Mouse (Mus musculus): ENCODE results near the gene Cct5. TPM values are rescaled to one million over a fixed set of nuclear protein-coding genes. Genes with fewer than 3 reads are reported as not detected.
A peak's percentile ranks its signal among the peaks of the same experiment; 100 is the strongest.
"Not testable (repeated sequence)": the region's sequence is repeated elsewhere in the genome, so short reads cannot be mapped to it uniquely, and the experiment has no call there.

Cct5 gene
- polyA plus RNA-seq, 1 experiment from 2014 or later: 552 TPM

GRCm38 (mm10) chr15:31595651-31596050, 6.0 kb downstream of the Cct5 start:
- no peak for ATAC-seq (ENCODE audit: low FRiP score, low read depth)
- H3K27me3 ChIP-seq: no peaks in the 10 kb centered on the region
- H3K4me2 ChIP-seq (replicated peaks): no peak overlapping the region
- H3K9me3 ChIP-seq: no peaks in the 10 kb centered on the region
- H3K36me3 ChIP-seq: peaks cover 75% of the 10 kb centered on the region
- 85% methylated on average over 7 of the region's 7 CpGs for WGBS
- H3K4me3 ChIP-seq: no peak overlapping the region
- peaks cover 21% of the 10 kb centered on the region for H3K4me1 ChIP-seq
- no peak overlapping the region for H3K27ac ChIP-seq
- H3K9ac ChIP-seq: no peak overlapping the region

DNA sequence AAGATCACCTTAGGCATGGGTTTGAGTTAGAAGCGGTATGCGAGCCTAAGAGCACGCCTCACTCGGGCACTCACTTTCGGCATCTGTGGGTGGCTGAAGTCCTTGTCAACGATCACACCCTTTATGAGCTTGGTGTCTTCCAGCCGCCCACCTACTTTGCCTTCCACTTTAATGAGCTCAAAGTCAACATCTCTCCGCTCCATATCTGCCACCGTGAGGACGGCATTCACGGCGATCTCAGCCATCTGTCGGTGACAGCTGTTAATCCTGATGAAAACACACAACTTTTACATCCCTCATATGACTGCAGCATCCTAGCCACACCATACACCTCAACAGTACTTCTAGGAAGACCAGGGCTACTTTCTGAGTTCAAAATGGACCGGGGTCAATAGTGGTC, 7.3 kb downstream of the Cct5 start:
- H3K4me1 ChIP-seq: peaks cover 7% of the 10 kb centered on the region
- H3K27ac ChIP-seq: no peak overlapping the region
- H3K4me2 ChIP-seq (replicated peaks): no peak overlapping the region
- no peak overlapping the region for H3K9ac ChIP-seq
- no peaks in the 10 kb centered on the region for H3K9me3 ChIP-seq
- H3K36me3 ChIP-seq: peaks cover 89% of the 10 kb centered on the region
- no peak overlapping the region for H3K4me3 ChIP-seq
- 93% methylated on average over 14 of the region's 14 CpGs for WGBS
- no peaks in the 10 kb centered on the region for H3K27me3 ChIP-seq
- no peak for ATAC-seq (ENCODE audit: low FRiP score, low read depth)

DNA sequence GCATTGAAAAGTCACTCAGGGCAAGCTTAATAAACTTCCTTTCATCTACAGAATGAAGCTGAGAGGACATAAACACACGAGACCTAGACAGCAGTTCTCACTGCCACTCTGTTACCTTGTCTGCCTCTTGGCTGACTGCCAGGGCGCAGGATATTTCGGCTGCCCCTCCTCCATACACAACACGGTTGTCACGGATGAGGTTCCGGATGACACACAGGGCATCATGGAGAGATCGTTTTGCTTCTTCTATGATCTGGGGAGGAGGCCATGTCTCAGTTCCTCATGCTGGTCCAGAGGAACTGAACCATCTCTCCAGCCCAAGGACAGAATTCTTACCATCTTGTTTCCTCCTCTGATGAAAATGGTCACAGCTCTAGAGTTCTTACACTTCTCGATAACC, 9.1 kb downstream of the Cct5 start:
- Histone ChIP-seq H3K27me3 (no peaks in the 10 kb centered on the region), H3K4me3 (no peak overlapping the region), H3K9ac (no peak overlapping the region), H3K9me3 (no peaks in the 10 kb centered on the region), H3K4me2 (replicated peaks) (no peak overlapping the region), H3K4me1 (no peaks in the 10 kb centered on the region; the same call in 1 of the 2 replicates), H3K36me3 (peaks cover 91% of the 10 kb centered on the region), H3K27ac (no peak overlapping the region)
- WGBS: 91% methylated on average over 8 of the region's 8 CpGs
- no peak for ATAC-seq (ENCODE audit: low FRiP score, low read depth)

DNA sequence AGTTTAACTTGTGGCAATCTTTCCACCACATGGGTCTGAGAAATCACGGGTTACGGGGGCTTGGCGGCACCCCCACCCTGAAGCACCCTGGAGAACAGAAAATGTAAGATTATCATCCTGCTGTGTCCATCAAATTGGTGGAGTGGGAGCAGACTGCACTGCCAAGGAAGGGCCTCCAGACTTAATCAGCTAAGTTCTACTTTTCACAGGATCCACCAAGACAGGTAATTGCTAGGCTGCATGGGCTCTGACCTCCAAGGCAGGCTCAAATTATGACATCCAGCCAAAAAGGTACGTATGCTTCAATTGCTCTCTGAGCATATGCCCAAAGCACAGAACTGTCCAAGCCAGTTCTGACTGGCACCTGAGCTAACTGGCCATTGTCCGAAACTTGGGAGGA, 11.4 kb downstream of the Cct5 start:
- H3K9me3 ChIP-seq: no peaks in the 10 kb centered on the region
- H3K27me3 ChIP-seq: no peaks in the 10 kb centered on the region
- H3K36me3 ChIP-seq: peaks cover 67% of the 10 kb centered on the region
- WGBS: 91% methylated on average over 5 of the region's 5 CpGs
- no peak overlapping the region for H3K9ac ChIP-seq
- H3K4me2 ChIP-seq (replicated peaks): no peak overlapping the region
- no peak overlapping the region for H3K4me3 ChIP-seq
- no peak for ATAC-seq (ENCODE audit: low FRiP score, low read depth)
- no peaks in the 10 kb centered on the region for H3K4me1 ChIP-seq
- no peak overlapping the region for H3K27ac ChIP-seq

GRCm38 (mm10) chr15:31588989-31589640, 12.5 kb downstream of the Cct5 start:
- Histone ChIP-seq H3K9me3 (no peaks in the 10 kb centered on the region), H3K36me3 (peaks cover 57% of the 10 kb centered on the region), H3K4me1 (no peaks in the 10 kb centered on the region), H3K27ac (no peak overlapping the region), H3K27me3 (no peaks in the 10 kb centered on the region), H3K4me2 (replicated peaks) (no peak overlapping the region), H3K9ac (no peak overlapping the region), H3K4me3 (no peak overlapping the region)
- 0 out of 2 replicates have a peak, but pooled peaks have one; percentile 46 for ATAC-seq (ENCODE audit: low FRiP score, low read depth)
- WGBS: 55% methylated on average over 8 of the region's 8 CpGs

- 62% methylated on average over 2 of the region's 2 CpGs for WGBS
- H3K9ac ChIP-seq: no peak overlapping the region
- ATAC-seq (ENCODE audit: low FRiP score, low read depth): no peak
These were observed 13.8 kb downstream of the Cct5 start for GRCm38 (mm10) chr15:31587789-31588188.

GRCm38 (mm10) chr15:31586519-31586918, 15.1 kb downstream of the Cct5 start:
- no peaks in the 10 kb centered on the region for H3K27me3 ChIP-seq
- H3K4me2 ChIP-seq (replicated peaks): no peak overlapping the region
- no peaks in the 10 kb centered on the region for H3K9me3 ChIP-seq
- peaks cover 31% of the 10 kb centered on the region for H3K36me3 ChIP-seq
- no peaks in the 10 kb centered on the region for H3K4me1 ChIP-seq
- WGBS: 9% methylated on average over 4 of the region's 4 CpGs
- no peak overlapping the region for H3K27ac ChIP-seq
- peak; percentile 62; the same call in 1 of the 2 replicates for ATAC-seq (ENCODE audit: low FRiP score, low read depth)
- no peak overlapping the region for H3K9ac ChIP-seq
- no peak overlapping the region for H3K4me3 ChIP-seq

More at GRCm38 (mm10) chr15:31587789-31588188, 13.8 kb downstream of the Cct5 start:
- no peaks in the 10 kb centered on the region for H3K9me3 ChIP-seq
- no peak overlapping the region for H3K27ac ChIP-seq
- H3K36me3 ChIP-seq: peaks cover 44% of the 10 kb centered on the region
- no peaks in the 10 kb centered on the region for H3K4me1 ChIP-seq
- H3K4me2 ChIP-seq (replicated peaks): no peak overlapping the region
- H3K27me3 ChIP-seq: no peaks in the 10 kb centered on the region
- no peak overlapping the region for H3K4me3 ChIP-seq

GRCm38 (mm10) chr15:31586088-31586487, 15.5 kb downstream of the Cct5 start:
- 86% methylated on average over 5 of the region's 5 CpGs for WGBS
- Histone ChIP-seq H3K36me3 (peaks cover 26% of the 10 kb centered on the region), H3K27ac (no peak overlapping the region), H3K27me3 (no peaks in the 10 kb centered on the region), H3K4me2 (replicated peaks) (no peak overlapping the region), H3K4me3 (no peak overlapping the region), H3K9me3 (no peaks in the 10 kb centered on the region), H3K9ac (no peak overlapping the region), H3K4me1 (no peaks in the 10 kb centered on the region)
- ATAC-seq (ENCODE audit: low FRiP score, low read depth): no peak

- no peaks in the 10 kb centered on the region for H3K4me1 ChIP-seq
- H3K27ac ChIP-seq: no peak overlapping the region
- H3K27me3 ChIP-seq: no peaks in the 10 kb centered on the region
- no peak overlapping the region for H3K4me3 ChIP-seq
- no peak for ATAC-seq (ENCODE audit: low FRiP score, low read depth)
- no peaks in the 10 kb centered on the region for H3K9me3 ChIP-seq
- peaks cover 18% of the 10 kb centered on the region for H3K36me3 ChIP-seq
- H3K4me2 ChIP-seq (replicated peaks): no peak overlapping the region
- WGBS: 89% methylated on average over 7 of the region's 7 CpGs
- H3K9ac ChIP-seq: no peak overlapping the region
These were observed 16.4 kb downstream of the Cct5 start for GRCm38 (mm10) chr15:31585238-31585637.

DNA sequence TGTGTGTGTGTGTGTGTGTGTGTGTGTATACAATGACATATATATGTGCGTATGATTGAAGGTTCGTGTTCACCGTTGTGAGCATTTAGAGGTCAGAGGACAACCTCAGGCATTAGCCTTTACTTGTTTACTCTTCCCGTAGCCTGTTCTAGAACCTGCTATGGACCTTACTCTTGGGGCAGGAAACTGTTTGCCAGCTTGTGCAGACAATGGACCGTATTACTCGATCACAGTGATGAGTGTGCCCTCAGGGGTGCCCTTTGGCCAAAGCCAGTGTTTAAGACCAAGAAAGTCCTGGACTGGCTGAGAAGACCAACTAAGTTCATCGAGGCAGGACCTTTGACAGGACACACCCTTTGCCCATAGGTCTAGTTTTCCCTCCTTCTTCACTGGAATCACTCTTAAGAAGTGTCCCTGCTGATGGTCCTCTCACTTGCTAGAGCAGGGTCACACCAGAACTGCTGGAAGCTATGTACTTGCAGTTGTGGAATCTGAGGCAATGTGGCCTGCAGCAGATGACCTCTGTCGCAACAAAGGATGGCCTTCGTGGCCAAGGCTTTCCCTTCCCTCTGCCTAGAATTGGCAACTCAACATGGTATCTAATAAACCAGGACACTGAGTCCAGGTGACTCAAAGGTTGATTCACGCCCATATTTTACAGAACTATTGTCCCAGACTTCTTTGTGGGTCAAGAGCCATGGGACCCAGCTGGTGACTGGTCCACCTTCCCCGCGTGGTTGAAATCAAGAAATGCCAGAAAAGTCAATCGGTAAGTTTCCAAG, 18.1 kb downstream of the Cct5 start:
- Histone ChIP-seq H3K4me2 (replicated peaks) (no peak overlapping the region), H3K9me3 (no peaks in the 10 kb centered on the region), H3K4me1 (no peaks in the 10 kb centered on the region), H3K27me3 (no peaks in the 10 kb centered on the region), H3K27ac (no peak overlapping the region), H3K4me3 (no peak overlapping the region), H3K9ac (no peak overlapping the region), H3K36me3 (peaks cover under 1% of the 10 kb centered on the region; the same call in 1 of the 2 replicates)
- 89% methylated on average over 13 of the region's 13 CpGs for WGBS
- no peak for ATAC-seq (ENCODE audit: low FRiP score, low read depth)

DNA sequence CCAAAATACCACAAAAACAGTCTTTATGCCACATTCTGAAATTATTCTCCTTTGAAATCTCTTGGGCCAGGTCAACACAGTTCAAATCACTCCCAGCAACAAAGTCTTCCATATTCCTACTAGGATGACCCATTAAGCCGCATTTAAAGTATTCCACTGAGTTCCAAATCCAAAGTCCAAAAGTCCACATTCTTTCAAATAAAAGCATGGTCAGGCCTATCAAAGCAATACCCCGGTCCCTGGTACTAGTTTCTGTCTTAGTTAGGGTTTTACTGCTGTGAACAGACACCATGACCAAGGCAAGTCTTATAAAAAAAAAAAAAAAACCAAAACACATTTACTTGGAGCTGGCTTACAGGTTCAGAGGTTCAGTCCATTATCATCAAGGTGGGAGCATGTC, 20.5 kb downstream of the Cct5 start:
- not testable (repeated sequence) for ATAC-seq (ENCODE audit: low FRiP score, low read depth)
- 89% methylated on average over 2 of the region's 2 CpGs for WGBS

GRCm38 (mm10) chr15:31576076-31576475, 25.5 kb downstream of the Cct5 start:
- H3K27me3 ChIP-seq: no peaks in the 10 kb centered on the region
- H3K4me1 ChIP-seq: peaks cover 15% of the 10 kb centered on the region
- no peak overlapping the region for H3K9ac ChIP-seq
- H3K4me3 ChIP-seq: no peak overlapping the region
- no peaks in the 10 kb centered on the region for H3K36me3 ChIP-seq
- no peak overlapping the region for H3K4me2 ChIP-seq (replicated peaks)
- no peak overlapping the region for H3K27ac ChIP-seq
- WGBS: 72% methylated on average over 5 of the region's 5 CpGs
- no peaks in the 10 kb centered on the region for H3K9me3 ChIP-seq
- ATAC-seq (ENCODE audit: low FRiP score, low read depth): no peak

More for the DNA sequence above, 20.5 kb downstream of the Cct5 start:
- H3K4me3 ChIP-seq; H3K36me3 ChIP-seq; H3K4me2 ChIP-seq (replicated peaks); H3K9me3 ChIP-seq; H3K9ac ChIP-seq; H3K27me3 ChIP-seq; H3K4me1 ChIP-seq; H3K27ac ChIP-seq: not testable (repeated sequence)
